Mouse (Mus musculus) testis, postnatal 10 days (tissue): ENCODE measurements around the gene Lrrc4b.
A peak's percentile ranks its signal among the peaks of the same experiment; 100 is the strongest.

Experiments used
- DNase-seq: peaks from one replicate; pipeline ENCODE4 v3.0.0; 2021; ENCODE audit warnings: low spot score

The Lrrc4b gene

DNA sequence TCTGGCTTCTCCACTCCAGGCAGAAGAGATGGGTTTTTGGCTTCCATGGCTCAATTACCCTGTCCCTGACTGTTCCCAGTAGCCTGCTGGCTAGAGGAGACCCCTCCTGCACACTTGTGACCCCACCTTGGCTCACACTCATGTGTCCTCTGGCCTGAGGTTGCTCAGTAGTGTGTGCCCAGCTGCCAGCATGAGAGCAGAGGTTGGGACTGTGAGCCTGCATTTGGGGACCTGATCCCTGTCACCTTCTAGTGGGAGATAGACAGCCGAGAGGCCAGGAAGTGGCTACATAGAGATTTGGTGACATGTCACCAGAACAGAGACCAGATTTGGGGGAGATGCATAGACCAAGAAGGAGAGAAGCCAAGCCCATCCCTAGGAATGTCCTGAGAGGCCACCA, 8.4 kb downstream of the Lrrc4b start:
- DNase-seq: no peak

DNA sequence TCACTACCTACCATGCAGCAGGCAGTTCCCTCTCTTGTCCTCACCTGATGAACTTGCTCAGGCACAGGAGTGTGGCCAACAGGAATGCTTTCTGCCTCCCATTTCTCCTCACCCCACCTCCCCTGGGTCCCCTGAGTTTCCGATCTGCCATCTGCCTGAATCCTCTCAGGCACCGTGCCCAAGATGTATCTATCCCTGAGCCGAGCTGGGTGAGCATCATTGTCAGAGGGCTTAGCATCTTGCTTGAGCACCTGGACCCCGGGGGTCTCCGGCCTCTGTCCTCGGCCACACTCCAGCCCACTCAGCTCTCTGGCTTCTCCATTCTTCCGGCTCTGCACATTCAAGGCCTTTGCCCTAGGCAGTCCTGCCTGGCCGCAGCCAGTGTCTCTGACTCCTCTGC, 9.1 kb downstream of the Lrrc4b start:
- DNase-seq: no peak

DNA sequence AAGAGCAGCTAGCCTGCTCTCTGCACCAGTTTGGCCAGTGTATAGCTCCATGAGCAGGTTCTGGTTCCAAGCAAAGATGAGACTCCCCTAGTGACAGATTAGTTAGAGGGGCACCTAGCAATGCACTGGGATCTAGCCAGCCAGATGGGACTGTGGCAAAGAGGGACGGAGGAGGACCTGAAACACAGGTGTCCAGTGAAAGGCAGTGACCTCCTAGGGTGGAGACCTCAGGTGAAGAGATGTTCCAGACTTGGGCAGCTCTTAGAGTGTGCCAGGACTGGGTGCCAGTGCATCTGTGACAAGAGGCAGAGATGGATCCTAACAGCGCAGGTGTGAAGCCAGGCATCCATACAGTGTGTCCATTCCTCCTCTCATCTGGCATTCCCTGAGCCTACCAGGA, 10.9 kb downstream of the Lrrc4b start:
- no peak for DNase-seq

DNA sequence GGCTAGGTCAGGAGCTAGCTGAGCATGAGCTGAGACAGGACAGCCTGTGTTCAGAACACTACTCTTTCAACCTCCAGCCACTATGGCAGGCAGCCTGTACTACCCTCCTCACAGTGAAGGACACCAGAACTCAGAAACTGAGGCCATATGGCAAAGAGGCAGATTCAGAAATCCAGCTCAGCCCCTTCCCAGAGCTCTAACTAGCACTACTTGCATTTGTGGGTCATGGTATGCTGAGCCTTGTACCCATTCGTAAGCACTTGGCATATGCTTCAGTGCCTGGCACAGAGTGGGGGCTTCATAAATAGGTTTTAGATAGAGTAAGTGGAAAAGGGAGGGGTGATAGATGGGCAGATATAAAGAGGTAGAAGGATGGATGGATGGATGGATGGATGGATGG, 11.7 kb downstream of the Lrrc4b start:
- DNase-seq: no peak

DNA sequence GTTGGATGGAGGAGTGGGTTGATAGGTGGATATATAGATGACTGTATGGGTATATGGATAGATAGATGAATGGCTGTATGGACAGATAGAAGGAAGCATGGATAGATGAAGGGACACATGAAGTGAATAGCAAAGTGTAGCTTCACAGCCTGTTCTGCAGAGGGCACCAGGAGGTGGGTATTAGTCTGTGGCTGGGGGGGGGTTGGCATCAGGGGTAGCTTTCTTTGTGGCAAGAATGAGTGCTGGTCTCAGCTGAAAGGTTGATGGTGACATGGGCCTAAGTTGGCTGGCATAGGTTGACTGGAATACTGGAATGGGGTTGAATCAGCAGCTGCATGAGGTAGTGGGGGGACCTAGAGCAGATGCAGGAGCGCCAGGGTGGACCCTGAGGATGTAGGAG, 12.4 kb downstream of the Lrrc4b start:
- no peak for DNase-seq

DNA sequence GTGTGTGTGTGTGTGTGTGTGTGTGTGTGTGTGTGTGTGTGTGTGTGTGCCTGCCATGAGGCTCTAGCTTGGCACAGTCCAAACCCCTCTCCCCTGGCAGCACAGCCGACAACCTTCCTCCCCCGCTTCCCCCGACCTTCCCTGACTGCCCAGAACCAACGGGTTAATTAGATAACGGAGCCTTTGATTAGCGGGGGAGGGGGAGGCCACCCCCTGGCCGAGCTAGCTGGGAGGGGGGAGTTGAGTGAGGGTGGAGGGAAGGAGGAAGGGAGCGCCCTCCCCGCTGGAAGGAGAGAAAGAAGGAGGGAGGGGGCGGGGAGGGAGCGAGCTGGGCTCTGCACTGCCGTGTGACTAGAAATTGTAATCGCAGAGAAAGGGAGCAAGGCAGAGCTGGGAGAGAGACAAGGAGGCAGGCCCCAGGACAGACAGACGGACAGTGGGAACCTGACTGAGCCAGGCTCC, 12.9 kb downstream of the Lrrc4b start:
- peak; percentile 60 for DNase-seq

DNA sequence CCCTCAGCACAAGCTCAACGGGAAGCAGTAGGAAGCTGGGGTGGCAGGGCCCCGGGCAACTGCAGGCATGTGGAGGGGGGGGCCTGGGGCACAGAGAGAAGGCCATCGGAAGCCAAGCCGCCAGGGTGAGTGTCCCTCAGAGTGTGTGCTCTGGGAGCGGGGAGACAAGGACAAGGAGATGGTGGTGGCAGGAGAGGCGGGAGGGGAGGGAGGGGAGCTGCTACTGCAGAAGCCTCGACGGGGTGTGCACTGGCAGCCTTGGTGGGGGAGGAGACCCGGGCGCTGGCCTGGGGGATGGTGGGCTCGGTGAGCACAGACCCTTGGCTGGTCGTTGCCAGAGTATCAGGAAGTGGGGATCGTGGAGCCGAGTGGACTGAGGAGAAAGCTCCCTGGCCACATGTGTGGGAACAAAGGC, 13.6 kb downstream of the Lrrc4b start:
- DNase-seq: peak; percentile 54

DNA sequence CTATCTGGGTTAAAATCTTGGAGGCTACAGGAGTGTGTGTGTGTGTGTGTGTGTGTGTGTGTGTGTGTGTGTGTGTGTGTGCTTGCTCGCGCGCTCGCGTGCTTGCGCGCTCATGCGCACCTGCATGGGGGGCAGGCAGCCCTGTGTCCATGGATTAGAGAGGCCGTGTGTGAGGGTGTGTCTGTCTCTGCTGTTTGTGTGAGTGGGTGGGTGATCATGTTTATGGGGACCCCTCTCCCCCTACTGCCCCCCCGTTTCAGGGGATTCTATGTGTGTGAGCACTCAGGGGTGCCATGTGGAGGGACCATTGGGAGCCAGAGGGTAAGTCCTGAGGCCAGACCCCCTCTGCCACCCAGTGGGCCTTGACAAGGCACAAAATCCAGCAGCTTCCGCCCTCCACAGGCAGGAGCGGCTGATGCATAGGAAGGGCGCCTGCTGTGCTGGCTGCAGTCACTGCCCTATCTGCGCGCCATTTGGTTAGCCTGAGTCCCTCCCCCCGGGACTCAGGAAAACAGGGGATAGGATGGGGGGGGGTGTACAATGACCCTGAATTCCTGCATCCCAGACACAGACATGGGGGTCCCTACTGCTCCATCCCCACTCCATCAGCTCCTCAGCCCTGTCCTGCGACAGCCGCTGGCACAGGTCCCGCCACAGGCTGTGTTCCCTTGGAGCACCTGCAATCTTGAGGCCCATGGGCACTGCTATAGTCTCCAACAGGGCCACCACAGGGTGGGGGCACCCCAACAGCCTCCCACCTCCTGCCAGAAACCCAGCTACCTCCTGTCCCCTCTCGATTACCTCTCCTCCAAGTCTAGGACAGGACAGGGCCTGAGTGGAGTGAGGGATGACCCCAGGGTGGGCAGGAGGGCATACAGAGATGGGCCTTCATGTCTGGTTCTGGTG, 14.7 kb downstream of the Lrrc4b start:
- no peak for DNase-seq

DNA sequence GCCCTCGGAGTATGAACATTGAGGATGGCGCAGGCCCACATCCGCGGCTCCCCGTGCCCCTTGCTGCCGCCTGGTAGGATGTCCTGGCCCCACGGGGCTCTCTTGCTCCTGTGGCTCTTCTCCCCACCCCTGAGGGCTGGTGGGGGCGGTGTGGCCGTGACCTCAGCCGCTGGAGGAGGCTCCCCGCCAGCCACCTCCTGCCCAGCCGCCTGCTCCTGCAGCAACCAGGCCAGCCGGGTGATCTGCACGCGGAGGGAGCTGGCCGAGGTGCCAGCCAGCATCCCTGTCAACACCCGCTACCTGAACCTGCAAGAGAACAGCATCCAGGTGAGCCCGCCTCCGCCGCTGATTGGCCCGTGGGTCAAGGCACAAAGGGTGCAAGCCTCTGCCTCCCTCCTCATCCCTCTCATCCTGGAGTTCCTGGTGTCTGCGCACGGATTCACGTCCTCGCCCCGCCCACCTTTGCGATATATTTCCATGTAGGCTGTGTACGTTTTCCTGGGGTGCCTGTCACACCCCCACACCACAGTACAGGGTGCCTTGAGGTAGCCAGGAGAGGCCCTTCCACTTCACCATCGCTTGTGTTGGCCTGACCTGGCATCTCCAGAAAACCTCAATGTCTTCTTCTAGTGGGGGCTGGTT, 16.2 kb downstream of the Lrrc4b start:
- DNase-seq: no peak

DNA sequence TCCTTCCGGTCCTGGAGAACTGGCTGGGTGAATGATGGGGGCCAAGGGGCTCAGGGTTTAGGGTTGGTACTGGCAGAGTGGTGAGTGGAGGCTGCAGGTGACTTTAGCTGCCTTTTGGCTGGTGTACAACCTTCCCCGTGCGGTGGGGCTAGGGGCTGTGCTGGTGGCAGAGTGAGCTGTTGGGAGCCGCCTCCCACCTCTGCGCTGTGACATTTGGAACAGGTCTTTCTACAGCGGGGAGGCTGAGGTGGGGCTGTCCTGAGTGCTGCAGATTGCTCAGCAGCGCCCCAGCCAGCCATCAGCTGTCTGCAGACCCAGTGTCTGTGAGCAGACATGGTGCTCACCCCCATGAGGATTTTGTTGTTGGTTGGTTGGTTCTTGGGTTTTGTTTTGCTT, 16.7 kb downstream of the Lrrc4b start:
- DNase-seq: no peak

DNA sequence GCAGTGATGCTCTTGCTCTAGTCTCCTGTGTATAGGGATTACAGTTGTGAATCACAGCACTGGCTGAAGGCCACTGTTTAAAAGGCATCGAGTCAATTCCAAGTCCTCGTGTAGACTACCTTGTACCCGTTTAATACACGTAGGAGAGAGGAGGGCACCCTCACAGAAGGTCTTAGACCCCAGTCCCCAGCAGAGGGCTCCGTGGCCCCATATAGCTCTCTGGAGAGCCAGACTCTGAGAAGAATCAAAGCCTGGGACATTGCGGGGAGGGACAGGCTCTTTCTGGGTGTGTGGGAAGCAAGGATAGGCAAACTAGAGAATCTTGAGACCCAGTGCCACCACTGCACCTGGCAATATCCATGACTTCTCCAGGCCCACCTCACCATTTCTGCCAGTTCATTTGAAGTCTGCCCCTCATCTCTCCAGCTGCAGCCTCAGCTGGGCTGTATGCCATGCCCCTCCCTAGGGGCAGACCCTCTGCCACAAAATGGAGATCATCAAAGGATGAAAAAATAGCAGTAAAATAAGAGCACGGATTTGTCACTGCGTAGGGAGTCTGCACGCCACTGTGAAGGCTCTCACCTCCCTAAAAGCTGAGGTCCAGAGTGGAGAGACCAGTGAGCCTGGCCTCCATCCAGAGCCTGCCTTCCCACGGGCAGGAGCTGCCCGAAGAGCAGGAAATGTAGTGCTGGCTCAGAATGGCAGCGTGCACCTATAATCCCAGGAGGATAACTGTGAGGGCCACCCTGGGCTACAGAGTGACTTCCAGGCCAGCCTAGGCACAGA, 17.4 kb downstream of the Lrrc4b start:
- no peak for DNase-seq

DNA sequence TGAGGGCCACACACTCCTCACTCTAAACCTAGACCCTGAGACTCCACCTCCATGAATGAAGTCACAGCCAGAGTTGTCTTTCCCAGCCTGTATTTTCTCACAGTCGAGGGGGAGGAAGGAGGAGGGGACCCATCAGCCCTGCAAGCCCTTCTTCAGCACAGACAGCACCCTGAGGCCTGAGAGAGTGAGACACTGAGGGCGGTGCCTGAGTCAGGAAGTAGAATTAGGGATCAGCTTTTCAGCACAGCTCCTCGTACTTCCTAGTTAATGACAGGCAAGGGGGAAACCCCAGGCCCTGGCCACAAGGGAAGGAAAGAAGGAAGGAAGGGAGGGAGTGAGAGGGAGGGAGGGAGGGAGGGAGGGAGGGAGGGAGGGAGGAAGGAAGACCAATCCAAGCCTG, 24.4 kb downstream of the Lrrc4b start:
- peak; percentile 13 for DNase-seq

DNA sequence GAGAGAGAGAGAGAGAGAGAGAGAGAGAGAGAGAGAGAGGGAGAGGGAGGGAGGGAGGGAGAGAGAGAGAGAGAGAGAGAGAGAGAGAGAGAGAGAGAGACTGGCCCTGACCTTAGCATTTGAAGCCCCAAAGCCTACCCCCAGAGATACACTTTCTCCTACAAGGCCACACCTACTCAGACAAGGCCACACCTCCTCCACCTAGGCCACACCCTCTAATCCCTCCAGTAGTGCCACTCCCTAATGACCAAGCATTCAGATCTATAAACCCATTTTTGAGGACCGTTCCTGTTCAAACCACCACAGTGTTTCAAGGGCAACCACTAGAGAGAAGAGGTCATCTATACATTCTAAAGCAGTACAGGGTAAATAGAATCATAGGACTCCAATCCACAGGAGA, 27.5 kb downstream of the Lrrc4b start:
- peak; percentile 34 for DNase-seq

DNA sequence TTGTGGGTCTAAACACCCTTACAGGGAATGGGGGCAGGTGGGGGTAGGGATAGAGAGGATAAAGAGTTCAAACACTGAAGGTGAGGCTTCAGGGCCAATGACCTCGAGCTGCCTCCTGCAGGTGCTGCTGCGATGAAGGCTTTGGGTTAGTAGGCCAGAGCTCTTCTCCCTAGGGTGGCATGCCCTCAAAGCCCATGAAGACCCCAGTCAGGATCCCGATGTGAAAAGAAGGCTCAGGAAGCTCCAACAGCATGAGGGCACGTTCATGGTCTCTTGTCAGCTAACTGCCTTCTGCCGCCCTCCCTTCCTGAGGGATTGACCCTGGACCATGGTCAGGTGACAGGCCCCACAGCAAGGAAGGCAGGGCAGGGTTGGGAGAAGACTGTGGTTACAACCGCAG, 31.2 kb downstream of the Lrrc4b start:
- DNase-seq: peak; percentile 35

DNA sequence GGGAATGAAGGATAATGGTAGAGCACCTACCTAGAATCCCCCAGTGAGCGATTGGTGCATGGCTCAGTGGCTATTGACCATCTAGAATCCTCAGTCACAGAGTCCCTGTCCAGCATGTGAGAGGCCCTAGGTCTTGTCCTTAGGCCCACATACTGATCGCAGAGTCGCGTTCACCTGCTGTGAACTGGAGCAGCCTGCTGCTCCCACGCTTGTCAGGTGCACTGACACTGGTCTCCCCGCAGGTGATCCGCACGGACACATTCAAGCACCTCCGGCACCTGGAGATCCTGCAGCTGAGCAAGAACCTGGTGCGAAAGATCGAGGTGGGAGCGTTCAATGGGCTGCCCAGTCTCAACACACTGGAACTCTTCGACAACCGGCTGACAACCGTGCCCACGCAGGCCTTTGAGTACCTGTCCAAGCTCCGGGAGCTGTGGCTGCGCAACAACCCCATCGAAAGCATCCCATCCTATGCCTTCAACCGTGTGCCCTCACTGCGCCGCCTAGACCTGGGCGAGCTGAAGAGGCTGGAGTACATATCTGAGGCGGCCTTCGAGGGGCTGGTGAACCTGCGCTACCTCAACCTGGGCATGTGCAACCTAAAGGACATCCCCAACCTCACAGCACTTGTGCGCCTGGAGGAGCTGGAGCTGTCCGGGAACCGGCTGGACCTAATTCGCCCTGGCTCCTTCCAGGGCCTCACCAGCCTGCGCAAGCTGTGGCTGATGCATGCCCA, 32.1 kb downstream of the Lrrc4b start:
- DNase-seq: peak; percentile 40

DNA sequence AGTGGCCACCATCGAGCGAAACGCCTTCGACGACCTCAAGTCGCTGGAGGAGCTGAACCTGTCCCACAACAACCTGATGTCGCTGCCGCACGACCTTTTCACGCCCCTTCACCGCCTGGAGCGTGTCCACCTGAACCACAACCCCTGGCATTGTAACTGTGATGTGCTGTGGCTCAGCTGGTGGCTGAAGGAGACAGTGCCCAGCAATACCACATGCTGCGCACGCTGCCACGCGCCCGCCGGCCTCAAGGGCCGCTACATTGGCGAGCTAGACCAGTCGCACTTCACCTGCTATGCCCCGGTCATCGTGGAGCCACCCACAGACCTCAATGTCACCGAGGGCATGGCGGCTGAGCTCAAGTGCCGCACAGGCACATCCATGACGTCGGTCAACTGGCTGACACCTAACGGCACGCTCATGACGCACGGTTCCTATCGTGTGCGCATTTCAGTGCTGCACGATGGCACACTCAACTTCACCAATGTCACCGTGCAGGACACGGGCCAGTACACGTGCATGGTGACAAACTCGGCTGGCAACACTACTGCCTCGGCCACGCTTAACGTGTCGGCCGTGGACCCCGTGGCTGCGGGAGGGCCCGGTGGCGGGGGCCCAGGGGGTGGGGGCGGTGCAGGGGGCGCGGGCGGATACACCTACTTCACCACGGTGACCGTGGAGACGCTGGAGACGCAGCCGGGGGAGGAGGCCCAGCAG, 32.8 kb downstream of the Lrrc4b start:
- DNase-seq: peak; percentile 39

DNA sequence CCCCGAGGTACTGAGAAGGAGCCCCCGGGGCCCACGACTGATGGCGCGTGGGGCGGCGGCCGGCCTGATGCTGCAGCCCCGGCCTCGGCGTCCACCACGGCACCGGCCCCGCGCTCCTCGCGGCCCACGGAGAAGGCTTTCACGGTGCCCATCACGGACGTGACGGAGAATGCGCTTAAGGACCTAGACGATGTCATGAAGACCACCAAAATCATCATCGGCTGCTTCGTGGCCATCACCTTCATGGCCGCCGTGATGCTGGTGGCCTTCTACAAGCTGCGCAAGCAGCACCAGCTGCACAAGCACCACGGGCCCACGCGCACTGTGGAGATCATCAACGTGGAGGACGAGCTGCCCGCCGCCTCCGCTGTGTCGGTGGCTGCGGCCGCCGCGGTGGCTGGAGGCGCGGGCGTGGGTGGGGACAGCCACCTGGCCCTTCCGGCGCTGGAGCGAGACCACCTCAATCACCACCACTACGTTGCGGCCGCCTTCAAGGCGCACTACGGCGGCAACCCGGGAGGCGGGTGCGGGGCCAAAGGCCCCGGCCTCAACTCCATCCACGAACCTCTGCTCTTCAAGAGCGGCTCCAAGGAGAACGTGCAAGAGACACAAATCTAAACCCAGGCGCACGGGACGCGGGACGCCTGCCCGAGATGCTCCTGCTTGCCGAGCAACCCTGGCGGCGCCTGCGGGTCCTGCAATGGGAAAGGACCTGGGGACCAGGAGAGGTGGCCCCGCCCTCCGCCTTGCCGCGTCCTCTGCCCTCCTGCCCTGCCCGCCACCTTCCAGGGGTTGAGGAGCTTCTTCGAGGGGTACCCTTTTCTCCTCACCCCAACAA, 33.6 kb downstream of the Lrrc4b start:
- DNase-seq: peak; percentile 86

DNA sequence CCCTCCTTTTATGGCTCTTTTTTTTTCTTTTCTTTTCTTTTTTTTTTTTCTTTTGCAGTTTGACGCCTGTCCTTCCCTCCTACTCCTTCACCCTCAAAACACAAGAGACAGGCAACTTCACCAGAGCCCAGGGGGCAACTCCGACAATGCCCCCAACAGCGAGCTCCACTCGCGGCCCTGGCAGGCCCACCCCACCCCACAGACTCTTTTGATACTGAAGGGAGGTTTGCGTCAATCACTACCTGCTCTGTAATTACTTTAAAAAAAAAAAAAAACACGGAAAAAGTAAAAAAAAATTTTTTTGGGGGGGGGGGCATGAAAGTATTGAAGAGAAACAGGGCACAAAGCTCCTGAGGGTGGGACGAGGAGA, 34.2 kb downstream of the Lrrc4b start:
- DNase-seq: no peak

DNA sequence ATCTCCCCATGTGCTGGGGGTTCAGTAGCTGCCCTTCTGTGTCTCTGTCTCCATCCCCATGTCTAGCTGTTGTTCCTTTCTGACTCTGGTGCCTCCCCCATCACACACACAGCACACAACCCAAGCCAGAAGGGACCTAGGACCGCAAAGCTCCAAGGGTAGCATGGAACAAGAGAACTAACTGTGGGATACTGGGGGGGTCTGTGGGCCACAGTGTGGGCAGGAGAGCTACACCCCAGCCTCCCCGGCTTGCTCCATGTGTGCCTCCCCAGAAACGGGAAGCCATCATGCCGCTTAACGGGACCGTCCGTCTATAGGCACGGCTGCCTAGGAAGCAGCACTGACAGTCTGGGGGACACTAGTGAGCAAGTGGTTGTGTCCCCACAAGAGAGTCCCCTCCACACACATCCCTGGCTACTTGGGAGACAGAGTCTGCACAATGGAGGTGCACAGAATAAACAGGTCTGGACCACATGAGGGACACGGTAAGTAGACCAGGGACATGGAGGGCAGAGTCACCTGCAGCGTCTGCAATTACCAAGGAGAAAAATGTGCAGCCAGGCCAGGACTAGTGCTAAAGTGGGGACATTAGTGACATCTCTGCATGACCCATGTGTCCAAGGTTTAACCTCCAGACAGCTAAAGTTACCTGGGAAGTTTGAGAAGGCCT, 34.9 kb downstream of the Lrrc4b start:
- no peak for DNase-seq

DNA sequence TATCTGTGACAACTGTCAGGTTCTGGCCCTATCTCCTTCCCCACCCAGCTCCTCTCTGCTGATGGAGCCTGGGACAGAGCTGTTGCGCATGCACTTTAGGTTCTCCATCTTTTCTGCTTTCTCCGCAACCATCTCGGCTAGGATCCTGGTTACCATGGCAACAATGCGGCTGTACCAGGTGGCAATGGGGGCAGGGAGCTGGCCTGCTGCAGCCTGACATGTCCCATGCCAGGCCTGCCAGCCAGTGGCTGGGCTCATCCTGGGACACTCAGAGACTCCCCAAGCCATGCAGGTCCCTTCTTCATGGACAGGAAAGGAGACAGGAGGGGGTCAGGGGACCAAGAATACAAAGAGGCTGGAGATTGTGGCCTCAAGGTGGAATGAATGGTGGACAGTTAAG, 35.7 kb downstream of the Lrrc4b start:
- DNase-seq: peak; percentile 38
